Mouse (Mus musculus) ES-E14 (cell line): ENCODE results near the gene Nxph1.

Experiments
- CHD2 ChIP-seq: IDR thresholded peaks from 2 replicates; pipeline ENCODE4 v1.6.1; 2014; ENCODE audit warnings: mild to moderate bottlenecking, low read depth, low read length, inconsistent platforms
- HCFC1 ChIP-seq: IDR thresholded peaks from 2 replicates; pipeline ENCODE4 v1.6.1; 2012; ENCODE audit warnings: low read length, inconsistent platforms, borderline replicate concordance; ENCODE audit not compliant: insufficient read depth
- ZNF384 ChIP-seq: IDR thresholded peaks from 2 replicates; pipeline ENCODE4 v1.6.1; 2012; ENCODE audit warnings: low read depth, low read length, inconsistent platforms

GRCm38 (mm10) chr6:9159191-9159590, 211.0 kb downstream of the Nxph1 start:
- no peak for TF ChIP-seq HCFC1
- TF ChIP-seq ZNF384, result no peak
- TF ChIP-seq CHD2, result no peak
